Mouse (Mus musculus): ENCODE data around the gene Fbxl17. TPM values are rescaled to one million over a fixed set of nuclear protein-coding genes. Genes with fewer than 3 reads are reported as not detected.

Fbxl17 gene
- total RNA-seq, 2 experiments from 2014 or later = 26.8 to 27.0 TPM

- DNase-seq = no peak
Measured at GRCm38 (mm10) chr17:63341203-63341602, 158.6 kb downstream of the Fbxl17 start.

- no peak for DNase-seq
Measured at GRCm38 (mm10) chr17:63328888-63329287, 170.9 kb downstream of the Fbxl17 start.

GRCm38 (mm10) chr17:63326227-63326626 is 173.6 kb downstream of the Fbxl17 start:
- DNase-seq = no peak

- no peak for DNase-seq
Measured at GRCm38 (mm10) chr17:63324672-63325071, 175.1 kb downstream of the Fbxl17 start.

GRCm38 (mm10) chr17:63324039-63324438 is 175.8 kb downstream of the Fbxl17 start:
- peak; percentile 62 to 89 for DNase-seq

- no peak for DNase-seq
Measured at GRCm38 (mm10) chr17:63322846-63323245, 177.0 kb downstream of the Fbxl17 start.

- DNase-seq = no peak
Measured at GRCm38 (mm10) chr17:63321290-63321689, 178.5 kb downstream of the Fbxl17 start.

- DNase-seq = peak; percentile 18 to 52
Measured at GRCm38 (mm10) chr17:63317518-63317917, 182.3 kb downstream of the Fbxl17 start.

- DNase-seq = no peak
Measured at GRCm38 (mm10) chr17:63315646-63316480, 184.0 kb downstream of the Fbxl17 start.

- no peak for DNase-seq
Measured at GRCm38 (mm10) chr17:63312804-63313203, 187.0 kb downstream of the Fbxl17 start.

- DNase-seq = no peak
Measured at GRCm38 (mm10) chr17:63312330-63312729, 187.5 kb downstream of the Fbxl17 start.

GRCm38 (mm10) chr17:63311613-63312012 is 188.2 kb downstream of the Fbxl17 start:
- DNase-seq = no peak

- DNase-seq = no peak
Measured at GRCm38 (mm10) chr17:63310021-63310420, 189.8 kb downstream of the Fbxl17 start.

GRCm38 (mm10) chr17:63303862-63304261 is 196.0 kb downstream of the Fbxl17 start:
- peak in 1 of 2 experiments; percentile 26 for DNase-seq

- no peak for DNase-seq
Measured at GRCm38 (mm10) chr17:63301822-63302393, 197.9 kb downstream of the Fbxl17 start.

GRCm38 (mm10) chr17:63295471-63295870 is 204.3 kb downstream of the Fbxl17 start:
- no peak for DNase-seq

GRCm38 (mm10) chr17:63294961-63295360 is 204.9 kb downstream of the Fbxl17 start:
- DNase-seq = no peak

GRCm38 (mm10) chr17:63293979-63294378 is 205.8 kb downstream of the Fbxl17 start:
- DNase-seq = no peak

- DNase-seq = peak; percentile 54 to 63
Measured at GRCm38 (mm10) chr17:63289317-63289913, 210.4 kb downstream of the Fbxl17 start.

GRCm38 (mm10) chr17:63288850-63289249 is 211.0 kb downstream of the Fbxl17 start:
- no peak for DNase-seq

- peak; percentile 59 to 69 for DNase-seq
Measured at GRCm38 (mm10) chr17:63287413-63287812, 212.4 kb downstream of the Fbxl17 start.

- peak; percentile 53 to 58 for DNase-seq
Measured at GRCm38 (mm10) chr17:63285265-63285939, 214.4 kb downstream of the Fbxl17 start.

- DNase-seq = no peak
Measured at GRCm38 (mm10) chr17:63284074-63284473, 215.7 kb downstream of the Fbxl17 start.
